Mouse (Mus musculus) kidney, postnatal 0 days (tissue): ENCODE results near the gene Ankrd33b. TPM values are rescaled to one million over a fixed set of nuclear protein-coding genes. Genes with fewer than 3 reads are reported as not detected.

Source experiments
- ATAC-seq: fragments of 200-750 bp; cut with Nextera tagmentation; replicated peaks from 2 replicates; pipeline ENCODE4 v1.8.0; 2017; ENCODE audit warnings: low read depth, moderate number of reproducible peaks, moderate TSS enrichment, moderate library complexity; ENCODE audit not compliant: low FRiP score
- DNase-seq: peaks from one replicate; pipeline ENCODE4 v3.0.0-alpha.2; 2016; ENCODE audit warnings: low spot score
- H3K27ac ChIP-seq: fragments of 300-500 bp; sonication (generic); 2 replicates; pipeline ENCODE4 v1.5.1; 2014; ENCODE audit warnings: mild to moderate bottlenecking
- H3K27me3 ChIP-seq: fragments of 300-500 bp; sonication (generic); 2 replicates; pipeline ENCODE4 v1.6.1; 2014; ENCODE audit warnings: low read length, mixed read lengths; ENCODE audit not compliant: insufficient read depth
- H3K36me3 ChIP-seq: fragments of 300-500 bp; sonication (generic); 2 replicates; pipeline ENCODE4 v1.6.1; 2014; ENCODE audit warnings: low read length, mixed read lengths; ENCODE audit not compliant: insufficient read depth
- H3K4me1 ChIP-seq: fragments of 300-500 bp; sonication (generic); replicated peaks from 2 replicates; pipeline ENCODE4 v1.6.1; 2014; ENCODE audit warnings: antibody characterized with exemption, low read length, mixed read lengths; ENCODE audit not compliant: insufficient read depth
- H3K4me2 ChIP-seq: fragments of 300-500 bp; sonication (generic); 2 replicates; pipeline ENCODE4 v1.6.1; 2014; ENCODE audit warnings: mild to moderate bottlenecking, low read length, moderate library complexity, mixed read lengths
- H3K4me3 ChIP-seq: fragments of 300-500 bp; sonication (generic); replicated peaks from 2 replicates; pipeline ENCODE4 v1.5.1; 2014; ENCODE audit warnings: low read depth, low read length
- H3K9ac ChIP-seq: fragments of 300-500 bp; sonication (generic); 2 replicates; pipeline ENCODE4 v1.6.1; 2014; ENCODE audit warnings: low read depth, low read length
- H3K9me3 ChIP-seq: fragments of 300-500 bp; sonication (generic); replicated peaks from 2 replicates; pipeline ENCODE4 v1.6.1; 2016; ENCODE audit warnings: low read length, inconsistent platforms, mixed read lengths
- CTCF ChIP-seq: IDR thresholded peaks from 2 replicates; pipeline ENCODE4 v1.5.1; 2016; ENCODE audit warnings: antibody characterized with exemption, low read depth, mild to moderate bottlenecking, moderate library complexity
- WGBS: fragments of 180-500 bp; shearing (Covaris S2); extraction: QIAGEN DNeasy Blood & Tissue Kit; methylation state at CpG from one replicate; pipeline ENCODE4 v1.1.7; 2014; 5-methylcytosine and 5-hydroxymethylcytosine counted together
- polyA plus RNA-seq: library from polyadenylated mRNA; unstranded; fragments of >200 nt; fragmentation: Nextera tagmentation; extraction: Ambion mirVana; gene quantifications from 2 replicates; pipeline ENCODE4 v1.2.1, GENCODE M21; 2015

Ankrd33b gene
- polyA plus RNA-seq, 1 experiment from 2014 or later, result 12.0 TPM

DNA sequence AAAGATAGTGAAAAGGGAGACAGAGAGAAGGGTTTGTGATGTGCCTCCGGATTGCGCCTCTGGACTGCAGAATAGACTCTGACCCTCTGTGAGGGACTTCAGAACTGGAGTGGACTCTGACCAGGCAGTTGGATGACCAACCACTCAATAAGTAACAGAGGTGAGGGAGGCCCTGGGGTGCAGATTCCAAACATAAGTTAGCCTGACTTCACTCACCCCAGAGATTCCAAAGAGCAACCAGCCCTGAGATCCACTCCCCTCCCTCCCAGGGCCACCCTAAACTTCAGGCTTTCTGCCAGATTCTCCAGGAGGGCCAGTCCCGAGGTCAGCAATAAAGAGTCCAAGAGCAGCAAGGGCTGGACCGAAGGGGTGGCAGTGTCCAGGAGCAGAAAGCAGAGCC is 40.0 kb upstream of the Ankrd33b start:
- no peaks in the 10 kb centered on the region for H3K4me1 ChIP-seq
- 54% methylated on average over 4 of the region's 4 CpGs for WGBS
- no peaks in the 10 kb centered on the region for H3K36me3 ChIP-seq
- ATAC-seq (peak; percentile 92), DNase-seq (peak; percentile 65)
- TF ChIP-seq CTCF, result no peak
- no peak overlapping the region for H3K4me2 ChIP-seq
- peak overlapping the region; percentile 72 for H3K27ac ChIP-seq
- no peak overlapping the region for H3K9ac ChIP-seq
- no peaks in the 10 kb centered on the region for H3K27me3 ChIP-seq
- H3K9me3 ChIP-seq, result no peaks in the 10 kb centered on the region
- H3K4me3 ChIP-seq, result no peak overlapping the region

DNA sequence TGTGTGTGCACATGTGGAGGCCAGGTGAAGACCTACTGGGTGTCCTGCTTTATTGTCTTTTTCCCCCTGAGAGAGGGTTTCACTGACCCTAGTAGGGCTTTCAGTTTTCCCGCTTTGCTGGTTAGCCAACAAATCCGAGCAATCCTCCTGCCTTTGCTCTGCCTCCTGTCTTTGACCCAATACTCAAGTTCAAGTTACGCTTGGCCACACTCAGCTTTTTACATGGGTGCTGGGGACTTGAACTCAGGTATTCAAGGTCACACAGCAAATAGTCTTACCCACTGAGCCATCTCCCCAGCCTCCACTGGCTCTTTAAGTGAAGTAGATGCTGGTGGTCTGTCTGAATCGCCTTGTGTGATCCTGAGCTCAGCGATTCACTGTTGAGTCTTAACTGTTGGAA is 39.4 kb upstream of the Ankrd33b start:
- Histone ChIP-seq H3K27me3 (no peaks in the 10 kb centered on the region), H3K9ac (no peak overlapping the region), H3K4me1 (no peaks in the 10 kb centered on the region), H3K36me3 (no peaks in the 10 kb centered on the region), H3K4me3 (no peak overlapping the region), H3K9me3 (no peaks in the 10 kb centered on the region), H3K4me2 (no peak overlapping the region), H3K27ac (peak overlapping the region; percentile 72)
- no peak for TF ChIP-seq CTCF
- DNase-seq, result no peak
- peak; percentile 36; the same call in 1 of the 2 replicates for ATAC-seq
- 77% methylated on average over 5 of the region's 5 CpGs for WGBS

DNA sequence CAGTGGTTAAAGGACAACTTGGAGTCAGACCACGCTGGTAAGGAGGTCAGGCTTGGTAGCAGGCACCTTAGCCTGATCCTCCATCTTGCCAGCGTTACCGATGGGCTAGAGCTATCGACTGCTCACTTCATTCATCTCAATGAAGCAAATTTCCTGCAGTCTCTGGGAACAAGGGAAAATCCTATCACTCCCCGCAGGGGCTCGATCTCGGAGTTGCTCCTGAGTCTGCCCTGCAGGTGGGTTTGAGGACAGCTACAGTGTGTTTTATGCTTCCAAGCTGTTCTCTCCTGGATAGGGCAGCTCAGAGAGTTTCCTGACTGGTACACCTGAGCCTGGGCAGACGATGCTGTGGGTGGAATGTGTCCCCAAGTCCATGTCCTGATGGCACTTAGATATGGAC is 36.8 kb upstream of the Ankrd33b start:
- Histone ChIP-seq H3K9ac (no peak overlapping the region), H3K36me3 (no peaks in the 10 kb centered on the region), H3K27ac (no peak overlapping the region), H3K4me3 (no peak overlapping the region), H3K4me2 (no peak overlapping the region), H3K4me1 (no peaks in the 10 kb centered on the region), H3K9me3 (no peaks in the 10 kb centered on the region), H3K27me3 (no peaks in the 10 kb centered on the region)
- 88% methylated on average over 8 of the region's 8 CpGs for WGBS
- no peak for TF ChIP-seq CTCF
- DNase-seq (no peak), ATAC-seq (no peak)

DNA sequence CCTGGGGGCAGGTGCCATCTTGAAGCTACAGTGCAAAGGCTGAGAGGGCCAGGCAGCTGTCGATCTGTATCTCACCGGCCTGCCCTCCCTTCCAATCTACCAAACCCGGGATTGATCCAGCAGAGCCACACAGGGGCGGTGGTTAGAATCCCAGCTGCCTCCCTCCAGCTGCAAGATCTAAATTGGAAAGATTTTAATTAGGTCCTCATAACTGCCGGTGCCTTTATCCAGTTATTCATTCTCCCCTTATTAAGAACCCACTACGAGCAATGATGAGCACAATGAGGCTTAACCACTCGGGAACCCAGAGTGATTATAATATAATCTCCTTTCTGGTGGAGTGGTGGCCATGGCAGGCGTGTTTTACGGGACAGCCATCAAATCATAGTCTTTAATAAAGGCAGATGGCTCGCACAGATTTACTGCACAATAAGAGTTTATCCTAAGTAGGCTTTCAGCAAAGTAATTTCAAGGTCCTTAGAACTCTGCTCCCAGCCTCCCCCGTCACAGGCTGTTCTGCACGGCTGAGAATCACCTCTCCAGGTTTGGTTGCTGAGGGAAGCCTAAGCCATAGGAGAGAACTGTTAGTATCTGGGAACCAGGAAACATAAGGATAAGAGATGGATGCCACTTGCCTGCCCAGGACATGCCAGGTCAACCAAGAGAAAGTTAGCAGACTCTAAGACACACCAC is 34.8 kb upstream of the Ankrd33b start:
- Histone ChIP-seq H3K4me2 (no peak overlapping the region), H3K9me3 (no peaks in the 10 kb centered on the region), H3K36me3 (no peaks in the 10 kb centered on the region), H3K27ac (no peak overlapping the region), H3K9ac (no peak overlapping the region), H3K4me3 (no peak overlapping the region), H3K4me1 (no peaks in the 10 kb centered on the region), H3K27me3 (no peaks in the 10 kb centered on the region)
- DNase-seq, result no peak
- ATAC-seq, result no peak
- 76% methylated on average over 12 of the region's 12 CpGs for WGBS
- TF ChIP-seq CTCF, result no peak

DNA sequence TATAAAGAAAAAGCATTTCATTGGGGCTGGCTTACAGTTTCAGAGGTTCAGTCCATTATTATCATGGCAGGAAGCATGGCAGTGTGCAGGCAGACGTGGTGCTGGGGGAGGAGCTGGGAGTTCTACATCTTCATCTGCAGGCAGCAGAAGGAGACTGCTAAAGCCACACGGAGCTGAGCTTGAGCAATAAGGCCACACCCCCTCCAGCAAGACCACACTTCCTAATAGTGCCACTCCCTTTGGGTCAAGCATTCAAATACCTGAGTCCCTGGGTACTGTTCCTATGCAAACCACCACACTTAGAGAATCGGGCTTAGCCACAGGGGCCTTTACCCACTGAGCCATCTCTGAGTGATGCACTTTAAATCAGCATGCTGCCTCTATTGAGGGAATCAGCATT is 33.4 kb upstream of the Ankrd33b start:
- Histone ChIP-seq H3K27ac (no peak overlapping the region), H3K4me1 (no peaks in the 10 kb centered on the region), H3K9me3 (no peaks in the 10 kb centered on the region), H3K36me3 (no peaks in the 10 kb centered on the region), H3K4me2 (no peak overlapping the region), H3K27me3 (no peaks in the 10 kb centered on the region), H3K4me3 (no peak overlapping the region), H3K9ac (no peak overlapping the region)
- no peak for TF ChIP-seq CTCF
- WGBS, result 40% methylated on average over 3 of the region's 3 CpGs
- ATAC-seq (no peak), DNase-seq (no peak)

DNA sequence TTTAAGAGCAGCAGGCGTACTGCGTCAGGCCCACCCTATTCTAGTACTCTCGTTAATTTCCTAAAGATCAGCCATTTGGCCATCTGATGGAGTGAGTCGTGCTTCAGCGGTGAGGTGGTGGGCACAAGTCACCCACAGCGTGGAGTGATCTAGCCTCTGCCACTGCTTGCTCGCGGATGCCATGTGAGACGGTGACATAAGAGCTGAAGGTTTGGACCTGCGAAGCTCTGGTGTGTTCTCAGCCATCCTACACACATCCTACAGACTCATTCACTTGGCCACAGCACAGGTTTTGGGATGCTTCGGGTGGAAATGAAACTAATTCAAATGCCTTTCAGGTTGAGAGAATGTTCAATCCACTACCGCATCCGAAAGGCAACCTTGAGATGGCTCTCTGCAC is 31.2 kb upstream of the Ankrd33b start:
- Histone ChIP-seq H3K9ac (no peak overlapping the region), H3K36me3 (no peaks in the 10 kb centered on the region), H3K4me3 (no peak overlapping the region), H3K9me3 (no peaks in the 10 kb centered on the region), H3K4me2 (no peak overlapping the region), H3K4me1 (no peaks in the 10 kb centered on the region), H3K27ac (no peak overlapping the region), H3K27me3 (no peaks in the 10 kb centered on the region)
- 91% methylated on average over 13 of the region's 13 CpGs for WGBS
- ATAC-seq, result no peak
- TF ChIP-seq CTCF, result no peak
- no peak for DNase-seq

DNA sequence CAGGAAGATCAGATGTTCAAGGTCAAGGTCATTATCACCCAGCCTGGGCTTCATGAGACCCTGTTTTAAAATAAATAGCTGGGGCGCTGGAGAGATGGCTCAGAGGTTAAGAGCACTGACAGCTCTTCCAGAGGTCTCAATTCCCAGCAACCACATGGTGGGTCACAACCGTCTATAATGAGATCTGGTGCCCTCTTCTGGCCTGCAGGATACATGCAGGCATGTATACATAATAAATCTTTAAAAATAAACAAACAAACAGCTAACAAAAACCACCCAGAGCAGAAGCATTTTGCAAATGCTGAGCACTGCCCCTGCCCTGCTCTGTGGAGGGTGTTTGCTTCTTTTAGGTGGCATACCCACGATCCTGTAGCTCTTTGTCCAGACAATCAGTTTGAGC is 29.9 kb upstream of the Ankrd33b start:
- H3K4me2 ChIP-seq, result no peak overlapping the region
- DNase-seq, result no peak
- no peaks in the 10 kb centered on the region for H3K9me3 ChIP-seq
- WGBS, result 84% methylated on average over 3 of the region's 3 CpGs
- no peaks in the 10 kb centered on the region for H3K36me3 ChIP-seq
- no peaks in the 10 kb centered on the region for H3K4me1 ChIP-seq
- no peak for ATAC-seq
- H3K27ac ChIP-seq, result no peak overlapping the region
- H3K9ac ChIP-seq, result no peak overlapping the region
- peak; percentile 44 for TF ChIP-seq CTCF
- H3K27me3 ChIP-seq, result no peaks in the 10 kb centered on the region
- no peak overlapping the region for H3K4me3 ChIP-seq
